Mouse (Mus musculus): ENCODE results near the gene Npy4r. TPM values are rescaled to one million over a fixed set of nuclear protein-coding genes. Genes with fewer than 3 reads are reported as not detected.

The Npy4r gene
- not detected for polyA plus RNA-seq (2015; fragmentation: Illumina TruSeq; extraction: RNeasy Lipid Tissue Mini Kit (QIAGEN cat#74804); ENCODE audit: low read depth, low replicate concordance)

GRCm38 (mm10) chr14:34152342-34152741, at the start of gene Npy4r:
Npy4r (minus strand) TSS chr14:34152489.

GRCm38 (mm10) chr14:34201231-34202035, 49.1 kb upstream of the Npy4r start, which contains the start of gene Gprin2:
Gprin2 (minus strand) TSS chr14:34201653.

GRCm38 (mm10) chr14:34102601-34103000, 49.7 kb downstream of the Npy4r start, which contains the start of gene A630023A22Rik:
A630023A22Rik (minus strand) TSS chr14:34102754.

Other genes with a start within 250 kb of the Npy4r start
- gene Gdf10, start 228.9 kb downstream of the Npy4r start, polyA plus RNA-seq (2015; fragmentation: Illumina TruSeq; extraction: RNeasy Lipid Tissue Mini Kit (QIAGEN cat#74804); ENCODE audit: low read depth, low replicate concordance), result 3.0 TPM
- gene Gdf2, start 211.4 kb downstream of the Npy4r start, polyA plus RNA-seq (2015; fragmentation: Illumina TruSeq; extraction: RNeasy Lipid Tissue Mini Kit (QIAGEN cat#74804); ENCODE audit: low read depth, low replicate concordance), result not detected
- 0.10 TPM for gene Rbp3, start 198.5 kb downstream of the Npy4r start, polyA plus RNA-seq (2015; fragmentation: Illumina TruSeq; extraction: RNeasy Lipid Tissue Mini Kit (QIAGEN cat#74804); ENCODE audit: low read depth, low replicate concordance)
- gene Zfp488, start 173.7 kb downstream of the Npy4r start, polyA plus RNA-seq (2015; fragmentation: Illumina TruSeq; extraction: RNeasy Lipid Tissue Mini Kit (QIAGEN cat#74804); ENCODE audit: low read depth, low replicate concordance), result 2.4 TPM
- not detected for gene Gm30083, start 137.3 kb downstream of the Npy4r start, polyA plus RNA-seq (2015; fragmentation: Illumina TruSeq; extraction: RNeasy Lipid Tissue Mini Kit (QIAGEN cat#74804); ENCODE audit: low read depth, low replicate concordance)
- gene Gm5460, start 135.7 kb downstream of the Npy4r start, polyA plus RNA-seq (2015; fragmentation: Illumina TruSeq; extraction: RNeasy Lipid Tissue Mini Kit (QIAGEN cat#74804); ENCODE audit: low read depth, low replicate concordance), result not detected
- not detected for gene Antxrl, start 99.8 kb downstream of the Npy4r start, polyA plus RNA-seq (2015; fragmentation: Illumina TruSeq; extraction: RNeasy Lipid Tissue Mini Kit (QIAGEN cat#74804); ENCODE audit: low read depth, low replicate concordance)
- gene Anxa8, start 66.5 kb downstream of the Npy4r start, polyA plus RNA-seq (2015; fragmentation: Illumina TruSeq; extraction: RNeasy Lipid Tissue Mini Kit (QIAGEN cat#74804); ENCODE audit: low read depth, low replicate concordance), result 0.86 TPM
- not detected for gene A630023A22Rik, start 49.7 kb downstream of the Npy4r start, polyA plus RNA-seq (2015; fragmentation: Illumina TruSeq; extraction: RNeasy Lipid Tissue Mini Kit (QIAGEN cat#74804); ENCODE audit: low read depth, low replicate concordance)
- gene Gprin2, start 49.2 kb upstream of the Npy4r start, polyA plus RNA-seq (2015; fragmentation: Illumina TruSeq; extraction: RNeasy Lipid Tissue Mini Kit (QIAGEN cat#74804); ENCODE audit: low read depth, low replicate concordance), result 0.83 TPM
- 1.1 TPM for gene Syt15, start 67.1 kb upstream of the Npy4r start, polyA plus RNA-seq (2015; fragmentation: Illumina TruSeq; extraction: RNeasy Lipid Tissue Mini Kit (QIAGEN cat#74804); ENCODE audit: low read depth, low replicate concordance)
- 5.0 TPM for gene Shld2, start 158.0 kb upstream of the Npy4r start, polyA plus RNA-seq (2015; fragmentation: Illumina TruSeq; extraction: RNeasy Lipid Tissue Mini Kit (QIAGEN cat#74804); ENCODE audit: low read depth, low replicate concordance)
- gene Glud1, start 158.2 kb upstream of the Npy4r start, polyA plus RNA-seq (2015; fragmentation: Illumina TruSeq; extraction: RNeasy Lipid Tissue Mini Kit (QIAGEN cat#74804); ENCODE audit: low read depth, low replicate concordance), result 254 TPM
- not detected for gene Fam25c, start 202.9 kb upstream of the Npy4r start, polyA plus RNA-seq (2015; fragmentation: Illumina TruSeq; extraction: RNeasy Lipid Tissue Mini Kit (QIAGEN cat#74804); ENCODE audit: low read depth, low replicate concordance)
- 30.9 TPM for gene Sncg, start 222.3 kb upstream of the Npy4r start, polyA plus RNA-seq (2015; fragmentation: Illumina TruSeq; extraction: RNeasy Lipid Tissue Mini Kit (QIAGEN cat#74804); ENCODE audit: low read depth, low replicate concordance)
- 2.4 TPM for gene Mmrn2, start 223.0 kb upstream of the Npy4r start, polyA plus RNA-seq (2015; fragmentation: Illumina TruSeq; extraction: RNeasy Lipid Tissue Mini Kit (QIAGEN cat#74804); ENCODE audit: low read depth, low replicate concordance)

Measured in brain, adult 10 weeks (tissue).